Mouse (Mus musculus): ENCODE data around the gene Gng3.
"Not testable (repeated sequence)": the region's sequence is repeated elsewhere in the genome, so short reads cannot be mapped to it uniquely, and the experiment has no call there.

Gng3 gene

GRCm38 (mm10) chr19:8839103-8839907 is at the start of gene Gng3:
TSS of gene Gng3 (minus strand) at chr19:8839194.
- no peak for DNase-seq (ENCODE audit: low spot score)

- DNase-seq (ENCODE audit: low spot score): no peak
These were observed 48.8 kb upstream of the Gng3 start for GRCm38 (mm10) chr19:8887585-8888463.

DNA sequence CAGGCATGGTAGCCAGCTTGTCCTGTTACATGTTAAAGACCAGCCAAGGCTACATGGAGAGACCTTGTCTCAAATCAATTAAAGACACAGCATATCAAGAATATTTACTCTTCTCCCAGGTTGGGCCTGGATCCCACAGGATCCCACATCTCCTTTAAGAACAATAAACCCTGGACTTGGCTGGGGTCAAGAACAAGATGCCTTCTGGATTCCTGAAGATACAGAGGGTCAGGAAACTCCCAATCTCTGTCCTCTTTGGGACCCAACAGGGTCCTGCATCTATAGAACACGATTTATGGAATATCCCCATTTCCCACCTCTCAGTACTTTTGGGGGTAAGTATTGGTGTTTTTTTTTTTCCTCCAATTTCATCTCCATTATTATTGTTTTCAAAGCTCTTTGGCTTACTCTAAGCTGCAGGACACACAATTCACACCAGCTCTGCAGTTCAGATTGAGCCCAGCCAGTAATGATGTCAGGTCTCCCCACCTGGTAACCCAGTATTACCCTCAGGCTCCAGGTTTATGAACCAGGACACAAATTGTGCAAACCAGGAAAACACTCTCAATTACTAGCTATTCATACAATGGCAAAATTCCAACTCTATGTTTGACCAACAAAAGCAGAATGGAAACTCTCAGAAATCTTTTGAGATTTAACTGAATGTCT is 48.1 kb upstream of the Gng3 start:
- DNase-seq (ENCODE audit: low spot score): no peak

DNA sequence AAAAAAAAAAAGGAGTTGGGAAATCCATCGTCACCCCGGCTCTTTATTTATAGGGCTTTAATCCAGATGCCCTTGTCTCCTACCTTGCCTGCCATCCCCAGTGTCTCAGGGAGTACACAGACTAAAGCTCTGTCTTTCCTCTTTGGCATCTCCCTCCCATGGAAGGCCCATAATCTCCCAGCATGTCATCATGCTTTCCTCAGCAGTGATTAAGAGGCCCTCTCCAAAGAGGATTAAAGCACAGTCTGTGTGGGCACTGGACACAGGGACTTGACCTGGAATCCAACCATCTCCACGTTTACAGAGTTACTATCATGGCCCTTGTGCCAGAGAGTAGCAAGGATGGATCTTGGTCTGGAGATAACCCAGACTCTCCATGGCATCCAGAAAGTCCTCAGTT is 44.6 kb upstream of the Gng3 start, which contains the start of the genes Lbhd1 and Gm49403:
Gene Lbhd1, plus strand, starts transcription at position 117 of the 400 bp plus-strand sequence.
Gene Gm49403, plus strand, starts transcription at position 315 of the 400 bp plus-strand sequence.
- DNase-seq (ENCODE audit: low spot score): no peak

- no peak for DNase-seq (ENCODE audit: low spot score)
These were observed 42.0 kb upstream of the Gng3 start for GRCm38 (mm10) chr19:8881034-8881392.

- peak; percentile 83 for DNase-seq (ENCODE audit: low spot score)
These were observed 41.5 kb upstream of the Gng3 start, which contains the start of gene Uqcc3 for GRCm38 (mm10) chr19:8880311-8881033. TSS of gene Uqcc3 (minus strand) at chr19:8880923.

- DNase-seq (ENCODE audit: low spot score): no peak
These were observed 36.0 kb upstream of the Gng3 start for GRCm38 (mm10) chr19:8875031-8875430.

DNA sequence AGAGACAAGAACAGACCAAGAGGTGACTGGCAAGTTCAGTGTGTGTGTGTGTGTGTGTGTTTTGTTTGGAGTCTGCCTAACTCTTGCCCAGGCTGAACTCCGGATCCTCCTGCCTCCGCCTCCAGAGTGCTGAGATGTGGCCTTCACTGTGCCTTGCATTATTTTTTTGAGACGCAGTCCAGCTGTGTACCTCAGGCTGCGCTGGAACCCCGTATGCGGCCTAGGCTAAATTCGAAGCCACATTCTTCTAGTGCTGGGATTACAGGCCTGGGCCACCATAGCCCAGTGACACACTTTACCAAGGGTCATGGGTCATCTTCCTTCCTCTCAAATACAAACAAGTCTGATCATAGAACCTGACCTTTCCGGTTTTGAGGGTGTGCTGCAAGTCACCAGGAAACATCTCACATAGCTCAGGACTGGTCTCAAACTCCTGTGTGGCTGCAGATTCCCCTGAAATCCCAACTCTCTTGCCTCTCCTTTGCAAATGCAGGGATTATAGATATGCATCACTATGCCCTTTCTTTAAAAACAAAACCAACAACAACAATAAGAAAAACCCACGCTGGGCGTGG is 33.4 kb upstream of the Gng3 start:
- DNase-seq (ENCODE audit: low spot score): no peak

DNA sequence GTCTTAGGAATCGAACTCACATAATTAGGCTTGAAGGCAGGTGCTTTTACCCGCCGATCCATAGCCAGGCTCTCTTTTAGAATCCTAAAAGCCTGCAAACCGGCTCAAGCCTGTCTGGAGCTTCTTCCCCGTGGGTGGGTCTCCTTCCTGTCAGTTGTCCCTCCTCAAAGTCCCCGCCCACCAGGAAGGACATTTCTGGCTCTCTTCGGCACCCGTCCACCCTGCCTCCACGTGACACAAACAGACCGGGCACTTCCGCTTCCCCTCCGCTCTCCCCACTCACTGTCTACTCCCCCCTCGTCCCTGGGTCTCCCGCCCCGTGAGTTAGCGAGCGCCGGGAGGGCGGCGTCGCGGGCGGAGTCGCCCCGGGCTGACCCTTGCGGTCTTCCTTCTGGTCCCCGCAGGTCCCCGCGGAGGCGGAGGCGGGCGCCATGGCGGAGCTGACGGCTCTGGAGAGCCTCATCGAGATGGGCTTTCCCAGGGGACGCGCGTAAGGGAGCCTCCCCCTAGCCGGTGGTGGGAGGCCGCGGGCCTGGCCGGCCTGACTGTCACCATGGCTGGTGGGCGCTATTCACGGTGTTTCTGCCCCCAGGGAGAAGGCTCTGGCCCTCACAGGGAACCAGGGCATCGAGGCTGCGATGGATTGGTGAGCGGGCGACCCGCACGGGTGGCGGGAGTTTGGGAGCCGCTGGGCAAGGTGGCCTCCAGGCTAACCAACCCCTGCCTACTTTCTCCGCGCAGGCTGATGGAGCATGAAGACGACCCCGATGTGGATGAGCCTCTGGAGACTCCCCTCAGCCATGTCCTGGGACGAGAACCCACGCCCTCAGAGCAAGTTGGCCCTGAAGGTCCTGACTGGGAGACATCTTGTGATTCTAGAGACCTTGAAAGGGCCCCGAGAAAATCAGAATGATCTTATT is 32.5 kb upstream of the Gng3 start, which contains the start of gene Ubxn1:
Gene Ubxn1, plus strand, starts transcription at position 230 of the 920 bp plus-strand sequence.
- DNase-seq (ENCODE audit: low spot score): peak; percentile 98

GRCm38 (mm10) chr19:8870838-8871237 is 31.8 kb upstream of the Gng3 start:
- DNase-seq (ENCODE audit: low spot score): no peak

DNA sequence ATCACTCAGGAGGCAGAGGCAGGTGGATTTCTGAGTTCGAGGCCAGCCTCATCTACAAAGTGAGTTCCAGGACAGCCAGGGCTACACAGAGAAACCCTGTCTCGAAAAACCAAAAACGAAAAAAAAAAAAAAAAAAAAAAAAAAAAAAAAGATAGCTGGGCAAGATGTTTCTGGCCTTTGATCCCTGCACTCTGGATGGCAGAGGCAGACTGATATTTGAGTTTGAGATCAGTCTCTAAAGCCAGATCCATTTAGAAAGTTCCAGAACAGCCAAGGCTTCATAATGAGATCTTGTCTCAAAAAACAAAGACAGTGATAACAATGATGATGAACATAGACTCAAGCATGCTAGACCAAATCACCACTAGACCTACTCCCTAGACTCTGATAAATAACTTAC is 31.4 kb upstream of the Gng3 start:
- DNase-seq (ENCODE audit: low spot score): not testable (repeated sequence)

DNA sequence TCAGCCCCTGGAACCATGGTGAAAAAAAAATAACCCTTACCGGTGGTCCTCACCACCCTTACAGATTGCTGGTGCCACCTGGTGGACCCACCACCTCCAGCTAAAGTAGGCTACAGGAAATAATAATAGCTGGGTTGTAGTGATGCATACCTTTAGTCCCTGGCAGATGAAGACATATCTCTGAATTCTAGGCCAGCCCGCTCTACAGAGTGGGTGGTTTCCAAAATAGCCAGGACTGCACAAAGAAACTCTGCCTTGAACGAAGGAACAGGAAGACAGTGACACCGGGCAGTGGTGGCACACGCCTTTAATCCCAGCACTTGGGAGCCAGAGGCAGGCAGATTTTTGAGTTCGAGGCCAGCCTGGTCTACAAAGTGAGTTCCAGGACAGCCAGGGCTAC is 25.3 kb upstream of the Gng3 start:
- DNase-seq (ENCODE audit: low spot score): no peak

GRCm38 (mm10) chr19:8859018-8859417 is 20.0 kb upstream of the Gng3 start:
- no peak for DNase-seq (ENCODE audit: low spot score)

GRCm38 (mm10) chr19:8857689-8858088 is 18.7 kb upstream of the Gng3 start:
- DNase-seq (ENCODE audit: low spot score): no peak

DNA sequence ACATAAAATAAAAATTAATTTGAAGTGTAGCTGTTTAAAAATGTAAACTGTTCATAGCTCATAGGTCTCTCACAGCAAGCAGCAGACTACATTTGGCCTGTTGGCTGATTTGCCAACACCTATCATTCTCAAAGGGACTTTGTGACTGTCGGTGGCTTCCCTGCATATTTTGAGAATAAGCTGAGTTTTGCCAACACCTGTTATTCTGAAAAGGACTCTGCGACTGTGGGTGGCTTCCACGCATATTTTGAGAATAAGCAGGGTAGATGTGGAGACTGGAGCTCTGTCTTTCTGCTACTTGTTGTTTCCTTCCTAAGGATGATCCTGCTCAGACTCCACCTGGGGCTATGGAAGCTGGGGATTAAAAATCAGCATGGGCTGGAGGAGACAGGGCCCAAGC is 14.1 kb upstream of the Gng3 start:
- DNase-seq (ENCODE audit: low spot score): no peak

DNA sequence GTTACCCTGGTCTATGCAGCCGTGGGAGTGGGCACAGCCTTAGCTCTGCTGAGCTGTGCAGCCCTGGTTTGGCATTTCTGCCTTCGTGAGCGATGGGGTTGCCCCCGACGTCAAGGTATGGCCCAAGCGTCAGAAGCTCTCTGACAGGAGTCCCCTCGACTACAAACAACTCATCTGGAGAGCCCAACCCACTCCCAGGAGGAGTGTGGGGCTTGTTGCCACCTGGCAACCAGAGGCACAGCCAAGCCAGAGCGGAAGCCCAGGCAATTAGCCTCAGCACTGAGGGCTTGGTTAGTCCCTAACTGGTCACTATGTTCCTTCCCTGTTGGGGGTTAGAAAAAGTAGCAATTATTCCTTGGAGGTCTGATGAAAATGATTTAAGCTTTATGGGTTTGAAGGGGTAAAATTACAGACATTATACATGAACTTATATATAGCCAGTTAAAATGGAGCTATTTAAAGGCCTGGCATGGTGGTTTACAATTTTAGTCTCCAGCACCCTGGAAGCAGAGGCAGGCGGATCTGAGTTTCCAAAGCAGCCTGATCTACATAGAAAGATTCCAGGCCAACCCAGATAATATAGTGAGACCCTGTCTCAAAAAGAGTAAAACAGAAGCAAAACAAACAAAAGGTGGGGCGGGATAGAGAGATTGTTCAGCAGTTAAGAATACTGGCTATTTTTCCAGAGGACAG is 13.4 kb upstream of the Gng3 start:
- DNase-seq (ENCODE audit: low spot score): no peak

- DNase-seq (ENCODE audit: low spot score): no peak
These were observed 12.6 kb upstream of the Gng3 start for GRCm38 (mm10) chr19:8851639-8852038.

DNA sequence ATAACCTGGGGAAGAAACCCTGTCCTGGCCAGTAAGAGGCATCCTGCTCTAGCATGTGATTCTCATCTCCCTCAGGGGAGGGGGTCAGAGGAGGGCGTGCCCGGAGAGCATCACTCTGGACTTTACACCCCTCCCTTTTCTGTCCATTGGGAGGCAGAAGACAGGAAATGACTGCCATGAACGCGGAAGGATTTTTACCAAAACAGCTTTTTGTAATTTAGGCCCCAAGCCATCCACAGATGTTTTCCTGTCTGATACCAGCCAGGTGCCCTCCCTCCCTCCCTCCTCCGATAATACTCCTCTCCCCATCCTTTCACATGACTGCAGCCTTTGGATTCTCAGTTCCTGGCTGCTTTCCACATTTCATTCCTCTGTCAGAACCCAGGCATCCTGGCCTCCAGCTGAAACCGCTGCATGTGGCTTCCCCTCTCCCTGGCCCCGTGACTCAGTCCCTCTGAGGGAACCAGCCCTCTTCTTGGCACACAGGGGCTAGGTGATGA is 11.5 kb upstream of the Gng3 start, which contains the start of gene Lrrn4cl:
Gene Lrrn4cl, plus strand, starts transcription at position 367 of the 500 bp plus-strand sequence.
- DNase-seq (ENCODE audit: low spot score): no peak

GRCm38 (mm10) chr19:8848356-8848755 is 9.4 kb upstream of the Gng3 start:
- DNase-seq (ENCODE audit: low spot score): no peak
